Mouse (Mus musculus): Measurements from ENCODE around the gene Atoh7.

DNA sequence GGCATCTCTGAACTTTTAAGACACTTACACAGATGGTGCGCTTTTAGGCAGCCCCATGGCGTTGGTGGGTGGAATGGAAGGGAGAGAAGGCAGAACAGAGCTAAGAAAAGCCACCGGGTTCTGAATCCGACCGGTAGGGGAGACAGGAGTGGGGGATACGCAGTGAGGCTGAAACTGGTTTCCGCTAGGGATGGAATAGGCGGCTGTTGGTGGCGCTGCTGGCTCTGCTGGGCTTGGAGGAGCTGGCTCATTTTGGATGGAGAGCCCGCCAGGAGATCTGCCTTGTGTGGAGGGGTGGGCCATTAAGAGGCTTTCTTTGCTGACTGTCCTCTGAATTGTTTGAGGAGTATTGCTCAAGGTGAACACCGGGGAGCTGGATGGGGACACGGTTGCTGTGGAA is 36.2 kb downstream of the Atoh7 start:
- TF ChIP-seq CTCF (IDR thresholded peaks at IDR 0.05; ENCODE audit: low read depth, low read length) (no peak), POLR2A (IDR thresholded peaks at IDR 0.05; ENCODE audit: borderline replicate concordance, low read depth, low read length) (no peak)

All from bone marrow macrophage, adult 2 months (primary cell).